Mouse (Mus musculus) heart, adult 2 months (tissue): ENCODE data around the gene Plcb4.

Experiments
- CTCF ChIP-seq: fragments of 200-600 bp; IDR thresholded peaks from 2 replicates; pipeline ENCODE4 v1.8.1; 2022; ENCODE audit warnings: antibody characterized with exemption, mild to moderate bottlenecking, moderate library complexity
- EP300 ChIP-seq: fragments of 200-500 bp; IDR thresholded peaks from 2 replicates; pipeline ENCODE4 v1.6.1; 2011; ENCODE audit warnings: low read depth, low read length, control low read depth; ENCODE audit not compliant: insufficient read depth
- POLR2A ChIP-seq: fragments of 200-500 bp; IDR thresholded peaks from 2 replicates; pipeline ENCODE4 v1.6.1; 2011; ENCODE audit warnings: mild to moderate bottlenecking, low read depth, low read length, control low read depth; ENCODE audit not compliant: insufficient read depth

DNA sequence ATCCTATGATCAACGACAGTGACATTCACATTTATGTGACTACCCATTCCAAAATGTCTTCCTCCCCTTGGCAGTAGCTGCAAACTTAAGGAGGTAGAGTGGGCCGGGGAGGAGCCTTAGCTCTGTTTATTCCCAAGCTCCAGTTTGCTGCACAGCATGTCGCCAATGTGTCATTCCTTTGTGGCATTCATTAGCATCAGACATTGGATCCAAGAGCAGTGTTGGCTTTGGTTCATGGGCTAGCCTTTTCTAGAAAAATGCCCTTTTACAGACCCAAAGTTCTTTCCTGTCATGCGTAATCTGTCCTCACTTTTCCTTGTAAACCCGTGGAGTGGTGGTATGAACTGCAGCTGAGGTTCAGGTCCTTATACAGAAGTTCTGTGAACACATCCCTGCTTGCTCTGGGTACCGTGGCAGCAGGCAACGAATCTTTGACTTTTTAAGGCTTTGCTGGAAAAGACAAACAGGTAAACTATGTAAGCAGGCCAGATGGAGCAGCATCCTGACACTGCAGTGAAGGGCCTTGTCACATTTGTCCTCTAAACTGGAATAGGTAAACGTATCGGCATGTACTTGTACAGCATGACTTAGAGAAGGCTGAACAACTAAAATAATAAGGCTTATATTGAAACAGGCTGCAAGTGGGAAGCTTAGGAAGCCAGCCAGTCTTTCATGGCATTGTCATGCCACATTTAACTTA lies 270.4 kb downstream of the Plcb4 start:
- TF ChIP-seq CTCF (no peak), POLR2A (no peak), EP300 (no peak)
